Mouse (Mus musculus): ENCODE data around the gene Zfp346. TPM values are rescaled to one million over a fixed set of nuclear protein-coding genes. Genes with fewer than 3 reads are reported as not detected.

Zfp346 gene
- total RNA-seq, 2 experiments from 2014 or later, result 39.0 to 47.3 TPM

DNA sequence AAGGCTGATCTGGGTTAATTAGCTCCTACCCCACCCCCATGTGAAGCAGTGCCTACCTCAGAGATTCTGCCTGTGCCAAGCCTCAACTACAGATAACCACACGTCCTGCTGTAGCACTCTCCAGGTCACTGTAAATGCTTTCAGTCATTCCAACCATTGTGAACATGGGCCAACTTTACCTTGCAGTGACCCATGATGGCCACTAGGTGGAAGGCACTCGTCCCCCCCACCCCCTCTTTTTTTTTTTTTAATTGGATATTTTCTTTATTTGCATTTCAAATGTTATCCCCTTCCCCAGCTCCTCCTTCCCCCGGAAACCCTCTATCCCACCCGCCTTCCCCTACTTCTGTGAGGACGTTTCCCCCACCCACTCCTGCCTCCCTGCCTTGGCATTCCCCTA is 30.3 kb downstream of the Zfp346 start:
- intact Hi-C loops (cut with DNase I), result no loop called here
- no peak for DNase-seq (ENCODE audit: low spot score in 2 of 2)

DNA sequence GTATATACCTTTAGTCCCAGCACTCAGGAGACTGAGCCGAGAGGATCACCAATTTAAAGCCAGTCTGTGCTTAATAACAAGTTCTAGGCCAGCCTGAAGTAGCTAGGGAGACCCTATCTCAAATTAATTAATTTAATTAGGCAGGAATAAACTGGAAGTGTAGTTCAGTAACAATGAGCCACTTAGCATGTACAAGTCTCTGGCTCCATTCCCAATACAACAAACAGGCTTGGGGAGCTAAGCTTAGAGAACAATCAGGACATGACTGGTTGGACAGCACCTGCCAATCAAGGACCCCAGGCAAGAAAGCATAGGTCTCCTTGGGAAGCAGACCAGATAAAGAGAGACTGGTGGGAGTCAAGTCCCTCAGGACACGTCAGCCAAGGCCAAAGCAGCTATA is 35.2 kb downstream of the Zfp346 start:
- DNase-seq (ENCODE audit: low spot score in 2 of 2), result no peak
- intact Hi-C loops (cut with DNase I), result no loop called here

GRCm38 (mm10) chr13:55152621-55153415 is 47.7 kb downstream of the Zfp346 start, which contains the start of gene Fgfr4:
Gene Fgfr4 (plus strand): TSS chr13:55152640.
- DNase-seq (ENCODE audit: low spot score in 2 of 2), result no peak
- intact Hi-C loops (cut with DNase I), result no loop called here

DNA sequence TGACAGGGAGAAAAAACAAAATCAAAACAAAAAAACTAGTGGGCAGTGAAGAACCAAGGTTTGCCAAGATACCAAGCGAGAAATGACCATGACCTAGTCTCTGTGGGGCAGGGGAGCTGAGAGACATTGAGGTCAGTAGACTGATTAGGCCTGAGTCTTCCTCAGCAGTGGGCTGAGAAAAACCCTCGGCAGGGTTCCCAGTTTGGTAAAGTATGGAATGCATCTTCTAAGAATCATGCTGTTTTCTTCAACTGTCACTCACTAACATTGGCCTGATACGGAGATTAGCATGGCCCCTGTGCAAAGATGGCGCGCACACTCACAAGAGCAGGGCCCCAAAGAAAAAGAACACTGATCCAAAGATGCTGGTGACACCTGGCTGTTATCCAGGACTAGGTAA is 48.8 kb downstream of the Zfp346 start:
- DNase-seq (ENCODE audit: low spot score in 2 of 2), result no peak
- intact Hi-C loops (cut with DNase I), result no loop called here

GRCm38 (mm10) chr13:55162365-55162764 is 57.3 kb downstream of the Zfp346 start:
- DNase-seq (ENCODE audit: low spot score in 2 of 2), result no peak
- intact Hi-C loops (cut with DNase I), result no loop called here

DNA sequence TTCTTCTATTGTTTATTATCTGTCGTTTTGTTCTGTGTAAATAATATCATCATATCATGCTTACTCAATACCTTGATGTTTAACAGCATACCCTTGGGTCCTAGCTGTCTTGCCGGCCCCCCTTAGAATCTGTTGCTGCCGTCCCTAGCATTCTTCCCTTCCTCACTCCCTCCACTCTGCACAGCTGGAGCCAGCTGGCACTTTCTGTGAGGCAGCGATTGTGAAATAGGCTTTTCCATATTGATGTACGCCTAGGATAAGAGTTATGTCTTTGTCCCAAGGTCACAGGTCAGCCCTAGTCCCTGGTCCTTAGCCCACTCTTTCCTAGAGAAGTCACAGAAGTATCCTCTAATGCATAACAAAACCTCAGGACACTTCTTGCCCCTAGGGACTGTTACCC is 58.4 kb downstream of the Zfp346 start:
- no peak for DNase-seq (ENCODE audit: low spot score in 2 of 2)
- intact Hi-C loops (cut with DNase I), result no loop called here

DNA sequence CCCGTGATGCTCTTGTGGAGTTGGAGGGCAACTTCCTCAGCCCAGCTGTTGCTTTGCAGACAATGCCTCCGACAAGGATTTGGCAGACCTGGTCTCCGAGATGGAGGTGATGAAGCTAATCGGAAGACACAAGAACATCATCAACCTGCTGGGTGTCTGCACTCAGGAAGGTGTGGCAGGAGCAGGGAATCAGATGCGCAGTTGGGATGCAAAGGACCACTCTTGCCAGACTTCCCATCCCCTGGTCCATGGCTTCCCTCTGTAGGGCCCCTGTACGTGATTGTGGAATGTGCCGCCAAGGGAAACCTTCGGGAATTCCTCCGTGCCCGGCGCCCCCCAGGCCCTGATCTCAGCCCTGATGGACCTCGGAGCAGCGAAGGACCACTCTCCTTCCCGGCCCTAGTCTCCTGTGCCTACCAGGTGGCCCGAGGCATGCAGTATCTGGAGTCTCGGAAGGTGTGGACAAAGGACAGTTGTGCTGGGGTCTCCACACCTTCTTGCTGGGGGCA is 60.8 kb downstream of the Zfp346 start:
- intact Hi-C loops (cut with DNase I), result no loop called here
- DNase-seq (ENCODE audit: low spot score in 2 of 2), result no peak

DNA sequence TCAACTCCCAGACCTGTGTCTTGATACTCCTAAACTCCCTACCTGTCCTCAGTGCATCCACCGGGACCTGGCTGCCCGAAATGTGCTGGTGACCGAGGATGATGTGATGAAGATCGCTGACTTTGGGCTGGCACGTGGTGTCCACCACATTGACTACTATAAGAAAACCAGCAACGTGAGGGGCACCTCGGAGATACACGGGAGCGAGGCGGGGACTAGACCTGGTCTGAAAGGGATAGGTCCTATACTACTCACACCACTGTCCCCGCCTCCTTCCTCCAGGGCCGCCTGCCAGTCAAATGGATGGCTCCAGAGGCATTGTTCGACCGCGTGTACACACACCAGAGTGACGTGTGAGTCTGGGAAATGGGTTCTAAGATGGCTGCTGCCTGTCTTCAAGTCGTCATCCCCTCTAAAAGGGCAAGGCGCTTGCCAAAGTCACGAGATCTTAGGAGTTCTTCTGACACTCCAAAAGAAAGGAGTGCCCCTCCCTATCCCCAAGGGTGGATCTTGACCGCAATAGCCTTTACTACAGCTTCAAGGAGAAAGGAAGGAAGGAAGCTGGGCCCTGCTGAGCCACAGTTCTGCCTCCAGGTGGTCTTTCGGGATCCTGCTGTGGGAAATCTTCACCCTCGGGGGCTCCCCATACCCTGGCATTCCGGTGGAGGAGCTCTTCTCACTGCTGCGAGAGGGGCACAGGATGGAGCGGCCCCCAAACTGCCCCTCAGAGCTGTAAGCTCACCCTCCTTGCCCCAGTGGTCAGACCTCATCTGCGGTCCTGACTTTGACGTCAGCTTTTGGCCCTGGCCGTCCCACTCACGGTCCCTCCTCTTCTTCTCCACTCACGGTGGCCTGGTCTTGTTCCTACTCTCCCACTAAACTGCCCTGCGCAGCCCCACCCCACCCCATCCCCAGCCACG is 62.0 kb downstream of the Zfp346 start:
- DNase-seq (ENCODE audit: low spot score in 2 of 2), result no peak
- intact Hi-C loops (cut with DNase I), result no loop called here

- DNase-seq (ENCODE audit: low spot score in 2 of 2), result no peak
- intact Hi-C loops (cut with DNase I), result no loop called here
Measured at GRCm38 (mm10) chr13:55167798-55168197, 62.7 kb downstream of the Zfp346 start.

GRCm38 (mm10) chr13:55168255-55168654 is 63.1 kb downstream of the Zfp346 start:
- intact Hi-C loops (cut with DNase I), result no loop called here
- no peak for DNase-seq (ENCODE audit: low spot score in 2 of 2)

GRCm38 (mm10) chr13:55168958-55169369 is 63.9 kb downstream of the Zfp346 start:
- peak; percentile 24 to 30 for DNase-seq (ENCODE audit: low spot score in 2 of 2)
- intact Hi-C loops (cut with DNase I), result no loop called here

GRCm38 (mm10) chr13:55171517-55172335 is 66.6 kb downstream of the Zfp346 start:
- peak; percentile 39 for DNase-seq (ENCODE audit: low spot score in 2 of 2)
- intact Hi-C loops (cut with DNase I), result loop anchor here (5.0 to 10.0 kb wide), 2 partner anchors 64 to 457 kb away; partner anchors contain the start of gene Zfp346

DNA sequence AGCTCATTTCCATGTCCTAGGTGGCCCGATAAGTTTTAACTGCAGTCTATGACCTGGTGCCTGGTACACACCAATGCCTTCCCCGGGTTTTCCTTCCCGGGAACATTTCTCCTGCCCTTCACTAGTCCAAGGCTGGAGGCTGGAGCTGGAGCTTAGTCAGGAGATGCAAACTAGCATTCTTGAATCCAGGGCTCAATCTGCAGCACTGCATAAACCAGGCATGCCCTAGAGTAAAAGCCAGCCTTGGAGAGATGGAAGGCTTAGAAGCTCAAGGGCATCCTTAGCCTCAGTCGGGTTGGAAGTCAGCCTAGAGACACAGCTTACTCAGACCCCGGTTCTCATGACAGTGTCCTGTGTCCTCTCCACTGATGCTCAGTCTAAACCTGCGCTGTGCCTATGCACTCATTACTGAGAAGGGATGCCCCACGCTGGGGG is 67.2 kb downstream of the Zfp346 start:
- DNase-seq (ENCODE audit: low spot score in 2 of 2), result no peak
- intact Hi-C loops (cut with DNase I), result loop anchor here (5.0 to 10.0 kb wide), 2 partner anchors 65 to 458 kb away; partner anchors contain the start of gene Zfp346

- no peak for DNase-seq (ENCODE audit: low spot score in 2 of 2)
- intact Hi-C loops (cut with DNase I), result loop anchor here (5.0 to 10.0 kb wide), 2 partner anchors 67 to 460 kb away; partner anchors contain the start of gene Zfp346
Measured at GRCm38 (mm10) chr13:55174347-55174746, 69.2 kb downstream of the Zfp346 start.

DNA sequence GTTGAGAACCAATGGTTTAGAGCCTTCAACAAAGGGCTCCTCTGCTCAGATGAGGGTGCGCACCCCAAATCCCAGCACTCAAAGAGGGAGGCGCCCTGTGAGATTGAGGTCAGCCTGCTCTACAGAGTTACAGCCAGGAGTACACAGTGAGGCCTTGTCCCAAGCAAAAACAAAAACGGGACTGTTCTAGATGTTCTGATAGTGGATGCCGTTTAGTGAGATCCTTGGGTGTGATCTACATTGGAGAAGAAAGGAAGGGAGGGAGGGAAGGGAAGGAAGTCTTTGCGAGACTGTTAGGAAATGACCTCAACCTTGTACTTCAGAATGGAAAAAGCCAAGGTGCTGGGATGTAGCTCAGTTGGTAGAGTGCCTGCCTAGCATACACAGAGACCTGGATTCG is 71.2 kb downstream of the Zfp346 start:
- no peak for DNase-seq (ENCODE audit: low spot score in 2 of 2)
- intact Hi-C loops (cut with DNase I), result loop anchor here (5.0 to 10.0 kb wide), 2 partner anchors 379 to 461 kb away; no protein-coding TSS in a partner anchor

GRCm38 (mm10) chr13:55177903-55178496 is 72.9 kb downstream of the Zfp346 start:
- intact Hi-C loops (cut with DNase I), result loop anchor here (5.0 to 10.0 kb wide), 2 partner anchors 381 to 463 kb away; no protein-coding TSS in a partner anchor
- DNase-seq (ENCODE audit: low spot score in 2 of 2), result no peak

- intact Hi-C loops (cut with DNase I), result loop anchor here (5.0 to 10.0 kb wide), 2 partner anchors 381 to 464 kb away; no protein-coding TSS in a partner anchor
- peak; percentile 62 for DNase-seq (ENCODE audit: low spot score in 2 of 2)
Measured at GRCm38 (mm10) chr13:55178556-55178955, 73.4 kb downstream of the Zfp346 start.

GRCm38 (mm10) chr13:55179591-55179990 is 74.5 kb downstream of the Zfp346 start:
- DNase-seq (ENCODE audit: low spot score in 2 of 2), result no peak
- intact Hi-C loops (cut with DNase I), result loop anchor here (5.0 to 10.0 kb wide), 2 partner anchors 382 to 465 kb away; no protein-coding TSS in a partner anchor

- no peak for DNase-seq (ENCODE audit: low spot score in 2 of 2)
Measured at GRCm38 (mm10) chr13:55181786-55182172, 76.7 kb downstream of the Zfp346 start.

More at GRCm38 (mm10) chr13:55181786-55182172, 76.7 kb downstream of the Zfp346 start:
- intact Hi-C loops (cut with DNase I), result no loop called here

Data from left cerebral cortex, postnatal 36 days (tissue).